Mouse (Mus musculus): ENCODE measurements around the gene Nccrp1.

DNA sequence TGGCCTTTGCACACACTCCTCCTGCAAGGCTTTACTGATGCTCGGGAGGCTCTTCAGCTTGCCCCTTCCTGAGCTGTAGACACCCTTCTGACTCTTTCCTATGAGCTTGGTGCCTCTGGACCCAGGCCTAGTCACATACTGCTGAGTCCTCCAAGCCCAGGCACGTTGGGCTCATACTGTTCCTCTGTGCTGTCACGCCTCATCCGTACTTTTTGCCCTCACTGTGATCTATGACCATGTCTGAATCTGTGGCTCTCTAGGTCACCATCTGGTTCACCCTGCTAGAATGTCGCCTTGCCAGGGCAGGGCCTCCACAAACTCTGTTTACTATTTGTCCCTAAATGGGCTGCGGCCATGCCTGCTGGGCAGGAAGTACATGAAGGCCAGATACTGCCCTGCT lies 6.0 kb upstream of the Nccrp1 start:
- no peak for TF ChIP-seq POLR2A (IDR thresholded peaks at IDR 0.05; ENCODE audit: extremely low read depth, insufficient read depth, low read length)
- TF ChIP-seq CTCF (IDR thresholded peaks at IDR 0.05; ENCODE audit: extremely low read depth, insufficient read depth, low read length) = no peak

Measured in cortical plate, adult 2 months (tissue).